Mouse (Mus musculus): ENCODE measurements around the gene Pdgfra. TPM values are rescaled to one million over a fixed set of nuclear protein-coding genes. Genes with fewer than 3 reads are reported as not detected.

Gene Pdgfra
- polyA plus RNA-seq, 1 experiment from 2014 or later, result 27.7 TPM

DNA sequence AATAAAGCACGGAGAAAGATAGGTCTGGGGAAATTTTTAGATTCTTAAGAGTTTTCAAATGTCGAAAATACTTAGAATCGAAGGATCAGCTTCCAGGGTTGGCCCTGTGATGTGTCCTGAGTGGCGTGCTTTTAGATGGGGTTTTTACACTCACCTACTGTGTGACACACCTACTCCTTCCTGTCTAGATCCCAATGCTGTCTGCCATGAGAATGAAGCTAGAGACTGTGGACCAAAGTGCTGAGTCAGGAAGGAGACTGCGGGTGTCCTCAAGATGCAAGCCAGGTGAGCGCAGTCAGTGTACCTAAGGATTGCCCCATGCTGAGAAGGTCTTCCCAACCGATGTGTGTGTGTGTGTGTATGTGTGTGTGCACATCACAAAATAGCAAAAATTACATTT is 62.8 kb downstream of the Pdgfra start:
- H3K27ac ChIP-seq (ENCODE audit: low read length), result no peak overlapping the region
- no peak overlapping the region for H3K4me2 ChIP-seq (ENCODE audit: low read depth, low read length)
- no peaks in the 10 kb centered on the region for H3K36me3 ChIP-seq (ENCODE audit: control insufficient read depth, insufficient read depth, low read length)
- H3K27me3 ChIP-seq (replicated peaks; ENCODE audit: control insufficient read depth, insufficient read depth, low read length), result no peaks in the 10 kb centered on the region
- no peak overlapping the region for H3K4me3 ChIP-seq (ENCODE audit: low read length)
- H3K9me3 ChIP-seq (ENCODE audit: control insufficient read depth, low read length), result no peaks in the 10 kb centered on the region
- no peaks in the 10 kb centered on the region for H3K4me1 ChIP-seq (ENCODE audit: control insufficient read depth, insufficient read depth, low read length)
- WGBS, result 75% methylated on average over 7 of the region's 7 CpGs
- ATAC-seq, result no peak
- no peak overlapping the region for H3K9ac ChIP-seq (ENCODE audit: low read depth, low read length)

DNA sequence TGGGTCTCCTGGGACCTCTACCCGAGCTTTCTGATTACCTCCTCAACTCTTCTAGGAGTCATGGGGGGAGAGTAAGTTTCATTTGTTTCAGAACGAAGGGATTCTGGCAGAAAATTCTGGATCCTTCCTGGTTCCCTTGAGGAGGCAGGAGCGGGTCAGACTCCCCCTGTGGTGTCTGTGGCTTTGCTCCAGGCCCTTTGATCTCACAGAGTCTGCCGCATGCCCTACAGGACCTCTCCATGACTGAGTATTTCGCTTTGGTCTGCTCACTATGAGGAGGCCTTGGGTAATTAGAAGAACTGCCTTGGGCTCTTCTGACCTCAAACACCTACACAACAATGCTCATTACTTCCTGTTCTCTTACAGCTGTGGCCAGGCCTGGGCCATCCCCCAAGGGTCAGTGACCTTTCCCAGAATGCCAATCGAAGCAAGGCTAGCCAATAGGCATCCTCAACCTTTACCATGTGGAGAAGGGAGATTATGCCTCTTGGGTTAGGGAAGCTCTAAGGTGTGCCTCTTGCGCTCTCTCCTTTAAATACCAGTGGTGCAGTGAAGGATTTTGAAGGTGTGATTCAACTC is 63.7 kb downstream of the Pdgfra start:
- no peak for ATAC-seq
- Histone ChIP-seq H3K9ac (ENCODE audit: low read depth, low read length) (no peak overlapping the region), H3K9me3 (ENCODE audit: control insufficient read depth, low read length) (no peaks in the 10 kb centered on the region), H3K36me3 (ENCODE audit: control insufficient read depth, insufficient read depth, low read length) (no peaks in the 10 kb centered on the region), H3K4me3 (ENCODE audit: low read length) (no peak overlapping the region), H3K27me3 (replicated peaks; ENCODE audit: control insufficient read depth, insufficient read depth, low read length) (no peaks in the 10 kb centered on the region), H3K27ac (ENCODE audit: low read length) (no peak overlapping the region), H3K4me2 (ENCODE audit: low read depth, low read length) (no peak overlapping the region), H3K4me1 (ENCODE audit: control insufficient read depth, insufficient read depth, low read length) (no peaks in the 10 kb centered on the region)
- WGBS, result 73% methylated on average over 7 of the region's 7 CpGs

DNA sequence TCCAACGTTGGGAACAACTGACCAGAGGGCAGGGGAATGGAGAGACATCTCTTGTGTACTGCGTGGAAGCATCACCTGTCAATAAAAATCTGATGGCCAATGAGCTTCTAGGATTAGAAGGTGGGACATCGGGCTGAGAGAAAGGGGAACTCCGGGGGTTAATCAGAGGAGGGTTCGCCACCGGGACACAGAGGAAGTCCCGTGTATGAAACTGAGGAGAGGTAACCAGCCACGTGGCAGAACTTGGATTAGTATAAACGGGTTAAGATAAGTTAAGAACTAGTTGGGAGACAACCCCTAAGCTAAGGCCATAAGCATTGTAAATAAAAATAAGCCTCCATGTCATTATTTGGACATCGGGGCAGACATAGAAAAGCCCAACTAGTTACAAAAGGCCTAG is 69.5 kb downstream of the Pdgfra start:
- Histone ChIP-seq H3K4me2 (ENCODE audit: low read depth, low read length) (no peak overlapping the region), H3K9me3 (ENCODE audit: control insufficient read depth, low read length) (no peaks in the 10 kb centered on the region), H3K27ac (ENCODE audit: low read length) (no peak overlapping the region), H3K27me3 (replicated peaks; ENCODE audit: control insufficient read depth, insufficient read depth, low read length) (no peaks in the 10 kb centered on the region), H3K36me3 (ENCODE audit: control insufficient read depth, insufficient read depth, low read length) (no peaks in the 10 kb centered on the region), H3K4me1 (ENCODE audit: control insufficient read depth, insufficient read depth, low read length) (no peaks in the 10 kb centered on the region), H3K9ac (ENCODE audit: low read depth, low read length) (no peak overlapping the region), H3K4me3 (ENCODE audit: low read length) (no peak overlapping the region)
- 78% methylated on average over 10 of the region's 10 CpGs for WGBS
- ATAC-seq, result no peak

GRCm38 (mm10) chr5:75222491-75223265 is 70.6 kb downstream of the Pdgfra start:
- Histone ChIP-seq H3K9me3 (ENCODE audit: control insufficient read depth, low read length) (no peaks in the 10 kb centered on the region), H3K4me3 (ENCODE audit: low read length) (no peak overlapping the region), H3K4me1 (ENCODE audit: control insufficient read depth, insufficient read depth, low read length) (no peaks in the 10 kb centered on the region), H3K9ac (ENCODE audit: low read depth, low read length) (no peak overlapping the region), H3K27me3 (replicated peaks; ENCODE audit: control insufficient read depth, insufficient read depth, low read length) (no peaks in the 10 kb centered on the region), H3K27ac (ENCODE audit: low read length) (no peak overlapping the region), H3K4me2 (ENCODE audit: low read depth, low read length) (no peak overlapping the region), H3K36me3 (ENCODE audit: control insufficient read depth, insufficient read depth, low read length) (no peaks in the 10 kb centered on the region)
- WGBS, result 70% methylated on average over 10 of the region's 10 CpGs
- no peak for ATAC-seq

GRCm38 (mm10) chr5:75238363-75238762 is 86.3 kb downstream of the Pdgfra start:
- Histone ChIP-seq H3K4me2 (ENCODE audit: low read depth, low read length) (no peak overlapping the region), H3K4me1 (ENCODE audit: control insufficient read depth, insufficient read depth, low read length) (no peaks in the 10 kb centered on the region), H3K36me3 (ENCODE audit: control insufficient read depth, insufficient read depth, low read length) (no peaks in the 10 kb centered on the region), H3K27me3 (replicated peaks; ENCODE audit: control insufficient read depth, insufficient read depth, low read length) (no peaks in the 10 kb centered on the region), H3K4me3 (ENCODE audit: low read length) (no peak overlapping the region), H3K9me3 (ENCODE audit: control insufficient read depth, low read length) (no peaks in the 10 kb centered on the region), H3K9ac (ENCODE audit: low read depth, low read length) (no peak overlapping the region), H3K27ac (ENCODE audit: low read length) (no peak overlapping the region)
- WGBS, result 46% methylated on average over 2 of the region's 2 CpGs
- no peak for ATAC-seq

GRCm38 (mm10) chr5:75238928-75239777 is 87.1 kb downstream of the Pdgfra start:
- Histone ChIP-seq H3K9me3 (ENCODE audit: control insufficient read depth, low read length) (no peaks in the 10 kb centered on the region), H3K4me2 (ENCODE audit: low read depth, low read length) (no peak overlapping the region), H3K27me3 (replicated peaks; ENCODE audit: control insufficient read depth, insufficient read depth, low read length) (no peaks in the 10 kb centered on the region), H3K4me1 (ENCODE audit: control insufficient read depth, insufficient read depth, low read length) (no peaks in the 10 kb centered on the region), H3K36me3 (ENCODE audit: control insufficient read depth, insufficient read depth, low read length) (no peaks in the 10 kb centered on the region), H3K9ac (ENCODE audit: low read depth, low read length) (no peak overlapping the region), H3K27ac (ENCODE audit: low read length) (no peak overlapping the region), H3K4me3 (ENCODE audit: low read length) (no peak overlapping the region)
- 68% methylated on average over 15 of the region's 15 CpGs for WGBS
- no peak for ATAC-seq

GRCm38 (mm10) chr5:75247070-75247740 is 95.1 kb downstream of the Pdgfra start:
- no peak overlapping the region for H3K4me3 ChIP-seq (ENCODE audit: low read length)
- no peaks in the 10 kb centered on the region for H3K27me3 ChIP-seq (replicated peaks; ENCODE audit: control insufficient read depth, insufficient read depth, low read length)
- H3K9ac ChIP-seq (ENCODE audit: low read depth, low read length), result no peak overlapping the region
- no peak for ATAC-seq
- no peaks in the 10 kb centered on the region for H3K36me3 ChIP-seq (ENCODE audit: control insufficient read depth, insufficient read depth, low read length)
- no peaks in the 10 kb centered on the region; the same call in 1 of the 2 replicates for H3K4me1 ChIP-seq (ENCODE audit: control insufficient read depth, insufficient read depth, low read length)
- H3K27ac ChIP-seq (ENCODE audit: low read length), result no peak overlapping the region
- H3K9me3 ChIP-seq (ENCODE audit: control insufficient read depth, low read length), result no peaks in the 10 kb centered on the region
- 54% methylated on average over 25 of the region's 25 CpGs for WGBS
- no peak overlapping the region for H3K4me2 ChIP-seq (ENCODE audit: low read depth, low read length)

Measured in intestine, embryonic 16.5 days (tissue).